Mouse (Mus musculus) MEL (cell line): ENCODE measurements around the gene P2ry10b. TPM values are rescaled to one million over a fixed set of nuclear protein-coding genes. Genes with fewer than 3 reads are reported as not detected.

Experiments
- DNase-seq: peaks from one replicate; pipeline ENCODE4 v3.0.0; 2011; ENCODE audit warnings: low read depth, low spot score
- H3K27ac ChIP-seq: 2 replicates; pipeline ENCODE4 v1.5.1; 2012; ENCODE audit warnings: low read depth, mild to moderate bottlenecking, control low read depth, low read length, moderate library complexity; ENCODE audit not compliant: control insufficient read depth
- H3K27me3 ChIP-seq, 2 experiments: fragments of 150-350 bp in 1 of 2; sonication (generic) in 1 of 2; 2 replicates each; pipeline ENCODE4 v1.6.1; 2012; ENCODE audit warnings: low read length in 2 of 2, mild to moderate bottlenecking in 2 of 2, improper control_type of control experiment in 1 of 2, moderate library complexity in 1 of 2; ENCODE audit not compliant: insufficient read depth in 2 of 2, control insufficient read depth in 1 of 2
- H3K36me3 ChIP-seq, 2 experiments: 2 replicates each; pipeline ENCODE4 v1.6.1; 2012 to 2014; ENCODE audit warnings: low read length in 2 of 2, improper control_type of control experiment in 1 of 2, inconsistent platforms in 1 of 2, mild to moderate bottlenecking in 1 of 2; ENCODE audit not compliant: insufficient read depth in 2 of 2, control insufficient read depth in 1 of 2
- H3K4me1 ChIP-seq, 2 experiments: fragments of 150-350 bp in 1 of 2; sonication (generic) in 1 of 2; 2 replicates each; pipeline ENCODE4 v1.6.1; 2012; ENCODE audit warnings: low read length in 2 of 2, improper control_type of control experiment in 1 of 2, mild to moderate bottlenecking in 1 of 2; ENCODE audit not compliant: insufficient read depth in 2 of 2, control insufficient read depth in 1 of 2
- H3K4me3 ChIP-seq, 2 experiments: fragments of 150-350 bp in 1 of 2; sonication (generic) in 1 of 2; 2 replicates each; pipeline ENCODE4 v1.5.1; 2012; ENCODE audit warnings: low read depth in 2 of 2, low read length in 2 of 2, mild to moderate bottlenecking in 2 of 2, moderate library complexity in 2 of 2, control low read depth in 1 of 2, improper control_type of control experiment in 1 of 2; ENCODE audit not compliant: control insufficient read depth in 1 of 2, insufficient read depth in 1 of 2
- H3K79me2 ChIP-seq: 2 replicates; pipeline ENCODE4 v1.6.1; 2012; ENCODE audit warnings: mild to moderate bottlenecking, low read length, moderate library complexity; ENCODE audit not compliant: control insufficient read depth, poor library complexity, insufficient read depth
- H3K9ac ChIP-seq: 2 replicates; pipeline ENCODE4 v1.6.1; 2012; ENCODE audit warnings: low read depth, mild to moderate bottlenecking, control low read depth, low read length, moderate library complexity; ENCODE audit not compliant: control insufficient read depth, poor library complexity, severe bottlenecking
- H3K9me3 ChIP-seq: fragments of 150-350 bp; sonication (generic); replicated peaks from 2 replicates; pipeline ENCODE4 v1.6.1; 2012; ENCODE audit warnings: mild to moderate bottlenecking, low read length, improper control_type of control experiment, moderate library complexity; ENCODE audit not compliant: insufficient read depth
- CHD1 ChIP-seq: IDR thresholded peaks from 2 replicates; pipeline ENCODE4 v1.6.1; 2012; ENCODE audit warnings: low read depth, mild to moderate bottlenecking, inconsistent platforms, low read length, improper control_type of control experiment
- CHD2 ChIP-seq: IDR thresholded peaks from 2 replicates; pipeline ENCODE4 v1.6.1; 2011; ENCODE audit warnings: low read length, improper control_type of control experiment
- CTCF ChIP-seq, 3 experiments: IDR thresholded peaks in 2 of 3; conservative IDR thresholded peaks in 1 of 3; 2 replicates each; pipeline ENCODE4 v1.5.1; 2011 to 2012; ENCODE audit warnings: low read length in 3 of 3, low read depth in 2 of 3, mild to moderate bottlenecking in 2 of 3, improper control_type of control experiment in 1 of 3, inconsistent platforms in 1 of 3, mixed read lengths in 1 of 3, moderate library complexity in 1 of 3; ENCODE audit not compliant: control insufficient read depth in 1 of 3, insufficient read depth in 1 of 3, poor library complexity in 1 of 3, severe bottlenecking in 1 of 3
- ELF1 ChIP-seq: IDR thresholded peaks from 2 replicates; pipeline ENCODE4 v1.6.1; 2014; ENCODE audit warnings: low read depth, mild to moderate bottlenecking, inconsistent platforms, low read length, improper control_type of control experiment, moderate library complexity
- EP300 ChIP-seq, 2 experiments: IDR thresholded peaks; 2 replicates each; pipeline ENCODE4 v1.6.1; 2011; ENCODE audit warnings: improper control_type of control experiment in 2 of 2, low read length in 2 of 2, low read depth in 1 of 2, mild to moderate bottlenecking in 1 of 2
- KAT2A ChIP-seq: conservative IDR thresholded peaks from 2 replicates; pipeline ENCODE4 v1.6.1; 2012; ENCODE audit warnings: low read depth, low read length, improper control_type of control experiment, inconsistent platforms
- MAZ ChIP-seq: IDR thresholded peaks from 2 replicates; pipeline ENCODE4 v1.6.1; 2012; ENCODE audit warnings: low read depth, mild to moderate bottlenecking, inconsistent platforms, low read length, improper control_type of control experiment
- NELFE ChIP-seq: IDR thresholded peaks from 2 replicates; pipeline ENCODE4 v1.6.1; 2011; ENCODE audit warnings: low read depth, low read length, improper control_type of control experiment
- POLR2AphosphoS2 ChIP-seq: IDR thresholded peaks from 2 replicates; pipeline ENCODE4 v1.6.1; 2011; ENCODE audit warnings: low read length, improper control_type of control experiment
- POLR2AphosphoS5 ChIP-seq: IDR thresholded peaks from 2 replicates; pipeline ENCODE4 v1.6.1; 2012; ENCODE audit warnings: low read depth, borderline replicate concordance, mild to moderate bottlenecking, inconsistent platforms, low read length, moderate library complexity, mixed read lengths
- RAD21 ChIP-seq: IDR thresholded peaks from 2 replicates; pipeline ENCODE4 v1.6.1; 2011; ENCODE audit warnings: mild to moderate bottlenecking, low read depth, low read length, improper control_type of control experiment
- SMC3 ChIP-seq: IDR thresholded peaks from 2 replicates; pipeline ENCODE4 v1.6.1; 2011; ENCODE audit warnings: low read depth, low read length, improper control_type of control experiment
- TBP ChIP-seq: IDR thresholded peaks from 2 replicates; pipeline ENCODE4 v1.8.0; 2011; ENCODE audit warnings: low read depth, low read length, improper control_type of control experiment
- TCF12 ChIP-seq: IDR thresholded peaks from 2 replicates; pipeline ENCODE4 v1.6.1; 2014; ENCODE audit warnings: low read depth, mild to moderate bottlenecking, inconsistent platforms, low read length, improper control_type of control experiment, moderate library complexity
- ZC3H11A ChIP-seq: IDR thresholded peaks from 2 replicates; pipeline ENCODE4 v1.6.1; 2012; ENCODE audit warnings: low read depth, mild to moderate bottlenecking, inconsistent platforms, low read length, improper control_type of control experiment
- polyA plus RNA-seq, 2 experiments: library from polyadenylated mRNA; stranded (reverse) in 1 of 2; unstranded in 1 of 2; fragments of >175 nt in 1 of 2; fragments of >200 nt in 1 of 2; gene quantifications; 2 replicates each; pipeline versions ENCODE4 v1.2.1 to v1.2.4; 2012; ENCODE audit warnings: low replicate concordance in 2 of 2, low read depth in 1 of 2; ENCODE audit not compliant: insufficient read length in 2 of 2, insufficient read depth in 1 of 2, missing spikeins in 1 of 2
- total RNA-seq: library from RNA; depleted of rRNA; stranded (reverse); fragments of 300-350 nt; gene quantifications from 2 replicates; pipeline ENCODE4 v1.2.3, GENCODE M21; 2012

Gene P2ry10b
- total and polyA plus RNA-seq, 3 experiments: not detected

DNA sequence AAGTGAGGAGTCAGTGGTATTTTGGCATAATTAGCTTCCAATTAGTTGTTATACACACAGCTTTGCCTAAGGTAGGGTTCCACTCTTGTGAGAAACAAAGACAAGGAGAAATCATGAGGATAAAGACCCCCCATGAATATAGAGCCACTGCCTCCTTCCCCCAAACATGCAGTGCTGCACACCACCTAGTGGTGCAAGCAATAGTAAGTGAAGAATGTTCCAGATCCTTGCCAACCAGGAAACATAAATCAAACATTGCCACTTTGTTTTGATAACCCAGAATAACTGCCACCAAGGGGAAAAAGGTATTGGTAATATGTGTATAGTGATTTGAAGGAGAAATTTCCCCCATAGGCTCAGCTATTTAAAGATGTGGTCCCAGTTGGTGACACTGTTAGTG lies 11.8 kb downstream of the P2ry10b start:
- Histone ChIP-seq H3K4me1 (no peaks in the 10 kb centered on the region), H3K4me3 (no peak overlapping the region), H3K27ac (no peak overlapping the region), H3K27me3 (no peaks in the 10 kb centered on the region), H3K9me3 (no peaks in the 10 kb centered on the region), H3K79me2 (no peaks in the 10 kb centered on the region), H3K36me3 (no peaks in the 10 kb centered on the region), H3K9ac (no peak overlapping the region)
- no peak for DNase-seq
- TF ChIP-seq EP300 (IDR thresholded peaks at IDR 0.05; ENCODE audit: low read depth in 1 of 2, low read length in 2 of 2) (no peak), NELFE (no peak), CHD1 (no peak), POLR2AphosphoS2 (no peak), TCF12 (no peak), KAT2A (no peak), SMC3 (0 out of 2 replicates have a peak, but pooled peaks have one; percentile 9), TBP (no peak)

DNA sequence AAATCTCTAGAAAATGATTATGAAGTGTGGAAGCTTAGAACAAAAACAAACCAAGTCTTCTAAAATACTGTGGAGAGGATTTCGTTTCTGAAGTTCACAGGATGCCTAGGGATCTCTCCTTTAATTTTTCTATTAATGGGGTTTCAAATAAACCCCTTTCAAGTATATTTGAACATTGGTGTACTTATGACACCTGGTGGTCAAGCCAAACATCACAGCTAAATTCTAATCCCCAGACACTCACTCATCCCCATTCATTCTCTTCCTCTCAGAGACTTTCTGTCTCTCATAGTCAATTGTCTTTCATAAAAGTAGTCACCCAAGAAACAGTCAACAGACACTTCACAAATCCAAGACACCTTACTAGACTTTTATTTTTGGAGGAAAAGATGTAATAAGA lies 19.6 kb downstream of the P2ry10b start:
- peak; percentile 75 for TF ChIP-seq SMC3
- peak; percentile 68 for TF ChIP-seq RAD21
- TF ChIP-seq ZC3H11A: peak; percentile 55; the same call in 1 of the 2 replicates
- TF ChIP-seq CTCF (IDR thresholded peaks at IDR 0.05 in 2 of 3, conservative IDR thresholded peaks at IDR 0.05 in 1 of 3; ENCODE audit: control insufficient read depth in 1 of 3, insufficient read depth in 1 of 3, low read depth in 2 of 3, low read length in 3 of 3, poor library complexity in 1 of 3, severe bottlenecking in 1 of 3): peak in 1 of 3 experiments; percentile 58; a peak in 3 of 6 replicates
- TF ChIP-seq ELF1: no peak
- Histone ChIP-seq H3K9ac (no peak overlapping the region), H3K27ac (no peak overlapping the region), H3K4me1 (no peaks in the 10 kb centered on the region), H3K9me3 (no peaks in the 10 kb centered on the region), H3K4me3 (no peak overlapping the region), H3K27me3 (no peaks in the 10 kb centered on the region), H3K79me2 (no peaks in the 10 kb centered on the region), H3K36me3 (no peaks in the 10 kb centered on the region)
- peak; percentile 29 for DNase-seq

DNA sequence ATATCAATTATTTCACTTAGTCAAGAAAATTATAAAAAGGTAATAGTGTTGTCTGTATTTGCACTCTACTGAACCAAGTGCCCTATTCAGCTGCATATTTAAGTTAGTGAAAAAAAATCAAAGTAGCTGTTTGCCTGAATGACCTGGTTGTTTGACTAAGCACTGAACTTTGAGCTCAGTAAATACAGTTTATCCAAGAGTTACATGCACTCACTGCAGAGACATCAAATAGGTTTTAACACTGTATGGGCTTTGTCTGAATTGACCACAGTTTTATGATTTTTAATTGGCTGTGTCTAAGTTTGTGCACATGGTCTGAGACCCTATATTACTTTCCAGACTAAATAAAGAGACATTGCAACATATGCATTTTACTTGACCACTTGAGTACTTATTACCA lies 20.4 kb downstream of the P2ry10b start:
- Histone ChIP-seq H3K9me3 (no peaks in the 10 kb centered on the region), H3K79me2 (no peaks in the 10 kb centered on the region), H3K27ac (no peak overlapping the region), H3K4me1 (no peaks in the 10 kb centered on the region), H3K27me3 (no peaks in the 10 kb centered on the region), H3K9ac (no peak overlapping the region), H3K4me3 (no peak overlapping the region), H3K36me3 (no peaks in the 10 kb centered on the region)
- no peak for TF ChIP-seq CHD2
- no peak for TF ChIP-seq MAZ
- TF ChIP-seq POLR2AphosphoS5: no peak
- no peak for TF ChIP-seq KAT2A
- DNase-seq: no peak
